Mouse (Mus musculus): ENCODE results near the gene Fam110a. TPM values are rescaled to one million over a fixed set of nuclear protein-coding genes. Genes with fewer than 3 reads are reported as not detected.

Fam110a gene
- total and polyA plus RNA-seq, 2 experiments from 2014 or later, result 3.0 to 6.2 TPM

DNA sequence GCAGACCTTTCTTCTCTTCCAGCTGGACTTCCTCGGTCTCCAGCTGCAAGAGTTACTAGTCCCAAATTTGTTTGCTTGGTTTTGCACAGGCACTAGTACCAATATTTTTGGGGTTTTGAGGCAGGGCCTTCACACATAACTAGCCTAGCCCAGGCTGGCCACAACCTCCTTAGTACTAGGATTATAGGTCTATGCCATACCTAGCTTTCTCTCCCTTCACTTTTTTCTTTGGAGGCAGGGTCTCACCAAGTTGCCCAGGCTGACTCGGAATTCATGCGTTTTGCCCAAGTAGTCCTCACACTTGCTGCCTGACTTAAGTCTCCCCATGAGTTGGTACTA lies 305 bp upstream of the Fam110a start:
- Histone ChIP-seq H3K27me3 (ENCODE audit: control insufficient read depth, insufficient read depth, low read length) (no peaks in the 10 kb centered on the region), H3K27ac (ENCODE audit: low read depth) (no peak overlapping the region), H3K9me3 (replicated peaks; ENCODE audit: control insufficient read depth, low read length) (no peaks in the 10 kb centered on the region), H3K4me3 (ENCODE audit: low read depth, low read length) (peak overlapping the region; percentile 75), H3K9ac (replicated peaks; ENCODE audit: low read depth, low read length) (peak overlapping the region; percentile 67; the same call in 1 of the 2 replicates), H3K36me3 (replicated peaks; ENCODE audit: control insufficient read depth, insufficient read depth, low read length) (no peaks in the 10 kb centered on the region), H3K4me2 (ENCODE audit: low read depth, low read length) (peak overlapping the region; percentile 95), H3K4me1 (ENCODE audit: control insufficient read depth, insufficient read depth) (peaks cover 19% of the 10 kb centered on the region; the same call in 1 of the 2 replicates)
- ATAC-seq (ENCODE audit: insufficient read depth, low read depth) (no peak), DNase-seq (ENCODE audit: low spot score) (no peak)
- TF ChIP-seq CTCF (IDR thresholded peaks at IDR 0.05; ENCODE audit: low read depth), result no peak
- 0 out of 2 replicates have a peak, but pooled peaks have one; percentile 43 for TF ChIP-seq EP300 (IDR thresholded peaks at IDR 0.05; ENCODE audit: low read depth)
- 46% methylated on average over 3 of the region's 3 CpGs for WGBS

DNA sequence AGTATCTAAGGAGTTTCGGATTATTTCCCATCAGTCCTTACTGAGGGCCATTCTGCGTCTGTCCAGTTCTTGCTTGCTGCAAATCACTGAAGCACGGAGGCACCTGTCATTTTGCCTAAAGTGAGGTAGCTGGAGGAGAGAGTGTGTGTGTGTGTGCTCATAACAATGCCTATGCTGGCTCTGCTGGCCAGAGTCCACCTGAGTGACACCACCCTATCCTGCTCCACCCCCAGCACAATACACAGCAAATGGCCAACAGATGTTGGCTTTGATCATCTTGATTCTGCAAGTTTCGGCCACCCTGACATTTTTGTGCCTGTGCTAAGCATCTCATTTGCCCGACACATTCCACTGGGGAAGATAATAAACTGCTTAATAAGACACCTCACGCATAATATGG lies 1.5 kb downstream of the Fam110a start:
- no peak for ATAC-seq (ENCODE audit: insufficient read depth, low read depth)
- WGBS, result 84% methylated on average over 6 of the region's 6 CpGs
- H3K4me3 ChIP-seq (ENCODE audit: low read depth, low read length), result no peak overlapping the region

DNA sequence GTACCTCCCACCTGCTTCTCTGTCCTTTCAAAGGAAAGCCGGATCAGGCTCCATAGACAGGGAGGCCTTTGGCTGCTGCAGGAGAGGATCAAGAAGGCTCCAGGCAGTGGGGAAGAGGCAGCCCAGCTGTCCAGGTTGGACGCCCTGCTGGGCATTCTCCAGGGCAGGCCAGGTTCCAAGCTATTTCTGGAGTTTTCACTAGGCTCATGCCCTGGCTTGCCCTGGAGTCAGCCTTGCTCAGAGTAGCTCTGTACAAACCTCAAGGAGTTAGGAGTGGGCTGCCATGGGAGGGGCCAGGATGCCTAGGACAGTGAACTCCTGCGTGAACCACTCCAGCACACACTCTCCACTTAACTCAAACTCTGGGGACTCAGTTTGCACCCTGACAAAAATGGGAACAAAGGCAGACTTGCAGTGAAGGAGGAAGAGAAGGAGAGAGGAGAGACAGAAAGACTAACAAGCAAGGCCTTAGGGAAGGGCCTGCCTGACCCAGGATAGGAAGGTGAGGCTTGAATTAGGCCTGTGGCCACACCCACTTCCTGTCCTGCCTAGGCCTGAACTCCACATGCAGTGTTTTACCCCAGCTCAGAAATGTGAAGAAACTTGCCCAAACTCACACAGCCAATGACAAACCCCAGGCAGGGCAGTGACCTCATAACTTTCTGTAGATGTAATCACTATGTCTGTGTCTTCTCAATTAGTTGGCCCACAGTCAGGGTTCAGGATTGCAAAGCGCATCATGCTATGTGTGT lies 2.2 kb downstream of the Fam110a start:
- WGBS, result 74% methylated on average over 4 of the region's 4 CpGs
- peak overlapping the region; percentile 95; the same call in 1 of the 2 replicates for H3K4me2 ChIP-seq (ENCODE audit: low read depth, low read length)
- H3K27ac ChIP-seq (ENCODE audit: low read depth), result no peak overlapping the region

More for the DNA sequence above, 1.5 kb downstream of the Fam110a start:
- Histone ChIP-seq H3K9me3 (replicated peaks; ENCODE audit: control insufficient read depth, low read length) (no peaks in the 10 kb centered on the region), H3K4me2 (ENCODE audit: low read depth, low read length) (peak overlapping the region; percentile 95; the same call in 1 of the 2 replicates), H3K9ac (replicated peaks; ENCODE audit: low read depth, low read length) (no peak overlapping the region), H3K27me3 (ENCODE audit: control insufficient read depth, insufficient read depth, low read length) (peaks cover 10% of the 10 kb centered on the region), H3K27ac (ENCODE audit: low read depth) (no peak overlapping the region), H3K36me3 (replicated peaks; ENCODE audit: control insufficient read depth, insufficient read depth, low read length) (no peaks in the 10 kb centered on the region), H3K4me1 (ENCODE audit: control insufficient read depth, insufficient read depth) (peaks cover 25% of the 10 kb centered on the region; the same call in 1 of the 2 replicates)
- DNase-seq (ENCODE audit: low spot score), result no peak
- no peak for TF ChIP-seq EP300 (IDR thresholded peaks at IDR 0.05; ENCODE audit: low read depth)
- no peak for TF ChIP-seq CTCF (IDR thresholded peaks at IDR 0.05; ENCODE audit: low read depth)

DNA sequence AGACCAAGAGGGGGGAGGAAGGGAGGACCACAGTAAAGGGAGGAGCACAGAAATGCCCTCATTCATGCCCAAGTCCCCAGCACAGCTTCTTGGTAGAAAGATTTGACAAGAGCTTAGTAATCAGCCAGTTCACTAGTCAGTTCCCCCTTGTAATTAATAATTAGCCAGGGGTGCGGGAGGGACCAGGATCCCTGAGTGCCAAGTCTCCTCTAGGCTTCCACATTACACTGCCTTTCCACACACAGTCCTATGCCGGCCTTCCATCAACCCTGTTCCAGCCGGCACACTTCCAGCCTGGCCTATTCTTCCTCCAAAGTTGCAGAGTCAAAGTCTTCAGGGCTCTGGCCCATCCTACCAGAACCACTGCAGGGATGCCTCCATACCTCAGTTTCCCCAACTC lies 4.0 kb downstream of the Fam110a start:
- H3K27ac ChIP-seq (ENCODE audit: low read depth), result no peak overlapping the region
- TF ChIP-seq CTCF (IDR thresholded peaks at IDR 0.05; ENCODE audit: low read depth) (no peak), EP300 (IDR thresholded peaks at IDR 0.05; ENCODE audit: low read depth) (no peak)

More for the DNA sequence above, 2.2 kb downstream of the Fam110a start:
- DNase-seq (ENCODE audit: low spot score) (no peak), ATAC-seq (ENCODE audit: insufficient read depth, low read depth) (no peak)
- Histone ChIP-seq H3K36me3 (replicated peaks; ENCODE audit: control insufficient read depth, insufficient read depth, low read length) (no peaks in the 10 kb centered on the region), H3K27me3 (ENCODE audit: control insufficient read depth, insufficient read depth, low read length) (peaks cover 11% of the 10 kb centered on the region), H3K4me1 (ENCODE audit: control insufficient read depth, insufficient read depth) (peaks cover 31% of the 10 kb centered on the region), H3K9me3 (replicated peaks; ENCODE audit: control insufficient read depth, low read length) (no peaks in the 10 kb centered on the region), H3K9ac (replicated peaks; ENCODE audit: low read depth, low read length) (no peak overlapping the region), H3K4me3 (ENCODE audit: low read depth, low read length) (no peak overlapping the region)
- TF ChIP-seq EP300 (IDR thresholded peaks at IDR 0.05; ENCODE audit: low read depth), result no peak

DNA sequence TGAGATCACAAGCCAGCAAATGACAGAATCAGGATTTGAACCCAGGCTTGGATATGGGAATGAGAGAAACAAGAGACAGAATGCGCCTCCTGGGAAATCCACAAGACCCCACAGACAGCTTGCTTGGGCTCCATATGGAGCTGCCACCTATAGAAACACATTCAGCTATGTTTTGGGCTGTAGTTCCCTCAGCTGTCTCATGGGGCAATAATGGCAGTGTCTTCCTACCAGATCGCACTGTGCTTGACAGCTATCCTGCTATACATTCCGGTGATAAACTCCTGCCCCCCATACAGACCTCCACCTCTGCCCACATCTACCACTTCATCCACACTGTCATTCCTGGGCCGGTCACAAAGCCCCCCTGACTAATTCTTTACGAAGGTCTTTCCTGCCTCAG lies 4.7 kb downstream of the Fam110a start:
- no peak overlapping the region for H3K27ac ChIP-seq (ENCODE audit: low read depth)
- DNase-seq (ENCODE audit: low spot score), result no peak
- H3K4me1 ChIP-seq (ENCODE audit: control insufficient read depth, insufficient read depth), result peaks cover 42% of the 10 kb centered on the region
- no peaks in the 10 kb centered on the region for H3K36me3 ChIP-seq (replicated peaks; ENCODE audit: control insufficient read depth, insufficient read depth, low read length)
- H3K27me3 ChIP-seq (ENCODE audit: control insufficient read depth, insufficient read depth, low read length), result peaks cover 24% of the 10 kb centered on the region
- TF ChIP-seq EP300 (IDR thresholded peaks at IDR 0.05; ENCODE audit: low read depth), result no peak
- no peak for TF ChIP-seq CTCF (IDR thresholded peaks at IDR 0.05; ENCODE audit: low read depth)
- H3K9me3 ChIP-seq (replicated peaks; ENCODE audit: control insufficient read depth, low read length), result no peaks in the 10 kb centered on the region
- no peak overlapping the region for H3K9ac ChIP-seq (replicated peaks; ENCODE audit: low read depth, low read length)
- no peak overlapping the region for H3K4me2 ChIP-seq (ENCODE audit: low read depth, low read length)
- 92% methylated on average over 5 of the region's 5 CpGs for WGBS
- H3K4me3 ChIP-seq (ENCODE audit: low read depth, low read length), result no peak overlapping the region
- no peak for ATAC-seq (ENCODE audit: insufficient read depth, low read depth)

More for the DNA sequence above, 4.0 kb downstream of the Fam110a start:
- Histone ChIP-seq H3K36me3 (replicated peaks; ENCODE audit: control insufficient read depth, insufficient read depth, low read length) (no peaks in the 10 kb centered on the region), H3K4me3 (ENCODE audit: low read depth, low read length) (no peak overlapping the region), H3K9me3 (replicated peaks; ENCODE audit: control insufficient read depth, low read length) (no peaks in the 10 kb centered on the region), H3K4me2 (ENCODE audit: low read depth, low read length) (no peak overlapping the region), H3K27me3 (ENCODE audit: control insufficient read depth, insufficient read depth, low read length) (peaks cover 24% of the 10 kb centered on the region), H3K9ac (replicated peaks; ENCODE audit: low read depth, low read length) (no peak overlapping the region), H3K4me1 (ENCODE audit: control insufficient read depth, insufficient read depth) (peaks cover 40% of the 10 kb centered on the region)
- ATAC-seq (ENCODE audit: insufficient read depth, low read depth), result no peak
- 95% methylated on average over 3 of the region's 3 CpGs for WGBS
- no peak for DNase-seq (ENCODE audit: low spot score)

All from heart, postnatal 0 days (tissue).